Mouse (Mus musculus): ENCODE data around the gene Alpl. TPM values are rescaled to one million over a fixed set of nuclear protein-coding genes. Genes with fewer than 3 reads are reported as not detected.

Alpl gene
- polyA plus RNA-seq, 1 experiment: 1.2 TPM

DNA sequence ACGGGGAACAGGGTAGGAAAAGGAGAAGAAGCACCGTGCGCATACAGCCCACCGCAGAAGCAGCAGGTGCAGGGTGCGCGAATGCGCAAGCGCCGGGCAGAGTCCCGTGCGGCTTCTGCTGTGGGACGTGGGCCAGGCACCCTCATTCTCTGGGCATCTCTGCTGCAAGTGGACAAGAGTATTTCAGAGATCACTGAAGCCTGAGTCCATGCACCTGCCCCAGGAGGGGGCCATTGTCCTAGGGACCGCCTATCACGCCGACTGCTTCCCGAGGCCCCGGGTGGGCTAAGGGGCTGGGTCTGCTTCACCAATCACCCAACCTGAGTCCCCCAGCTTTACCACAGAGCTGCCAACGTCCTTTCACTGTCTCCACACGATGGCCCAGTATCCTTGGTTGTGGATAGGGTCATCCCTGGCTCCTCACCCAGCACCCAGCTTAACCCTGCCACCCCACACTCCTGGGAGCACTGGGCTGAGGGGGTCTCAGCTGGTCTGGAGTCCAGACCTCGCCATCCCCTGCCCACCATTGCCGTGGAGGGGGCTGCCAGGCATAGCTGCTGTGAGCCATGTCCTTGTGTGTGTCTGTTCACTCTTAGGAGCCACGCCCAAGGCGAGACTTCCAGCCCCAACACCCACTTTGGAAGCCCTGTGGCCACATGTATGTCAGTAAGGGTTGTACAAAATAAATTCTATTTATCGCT is 66.9 kb downstream of the Alpl start:
- TF ChIP-seq GATA1 (IDR thresholded peaks at IDR 0.05; ENCODE audit: low read length) (no peak), TAL1 (IDR thresholded peaks at IDR 0.05; ENCODE audit: low read length) (no peak)
- Histone ChIP-seq H3K4me1 (ENCODE audit: control insufficient read depth) (peaks cover 58% of the 10 kb centered on the region), H3K36me3 (ENCODE audit: control insufficient read depth) (no peaks in the 10 kb centered on the region), H3K9me3 (ENCODE audit: control insufficient read depth, low read length) (no peaks in the 10 kb centered on the region), H3K27me3 (ENCODE audit: control insufficient read depth) (peaks cover 52% of the 10 kb centered on the region), H3K4me3 (replicated peaks) (no peak overlapping the region)

DNA sequence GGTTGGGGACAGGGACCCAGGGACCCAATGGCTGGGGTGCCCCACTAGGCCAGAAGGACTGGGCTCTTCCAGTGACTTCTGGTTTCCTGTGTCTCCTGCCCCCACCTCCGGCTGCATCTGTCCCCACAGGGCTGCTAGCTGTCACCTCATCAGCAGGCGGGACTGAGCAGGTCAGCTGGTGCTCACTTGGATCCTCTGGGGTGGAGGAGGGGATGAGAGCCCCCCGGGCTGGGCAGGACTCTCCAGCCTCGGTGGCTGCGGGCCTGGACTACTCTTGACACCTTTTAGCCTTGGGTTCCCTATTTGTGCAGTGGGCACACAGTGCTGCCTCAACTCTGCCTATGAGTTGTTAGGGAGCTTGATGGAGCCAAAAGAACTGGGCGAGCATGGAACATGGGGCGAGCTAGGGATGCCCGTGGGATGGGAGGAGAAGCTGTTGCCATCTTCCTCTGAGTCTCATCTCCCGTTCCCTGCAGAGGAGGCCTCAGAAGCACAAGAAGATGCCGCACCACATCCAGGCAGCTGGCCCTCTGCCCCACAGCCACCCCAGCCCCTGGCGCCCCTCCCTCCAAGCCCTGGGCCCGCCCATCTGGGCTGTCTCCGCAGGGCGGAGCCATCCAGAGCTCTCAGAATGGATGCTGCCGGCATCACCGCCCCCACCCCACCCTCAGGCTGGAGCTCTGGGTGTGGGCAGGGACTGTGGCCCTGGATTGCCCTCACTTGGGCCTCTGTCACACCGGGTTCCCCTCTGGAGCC is 67.6 kb downstream of the Alpl start:
- TF ChIP-seq GATA1 (IDR thresholded peaks at IDR 0.05; ENCODE audit: low read length): no peak
- no peak for TF ChIP-seq TAL1 (IDR thresholded peaks at IDR 0.05; ENCODE audit: low read length)
- Histone ChIP-seq H3K4me3 (replicated peaks) (no peak overlapping the region), H3K27me3 (ENCODE audit: control insufficient read depth) (peaks cover 58% of the 10 kb centered on the region), H3K36me3 (ENCODE audit: control insufficient read depth) (no peaks in the 10 kb centered on the region), H3K9me3 (ENCODE audit: control insufficient read depth, low read length) (no peaks in the 10 kb centered on the region), H3K4me1 (ENCODE audit: control insufficient read depth) (peaks cover 63% of the 10 kb centered on the region)

DNA sequence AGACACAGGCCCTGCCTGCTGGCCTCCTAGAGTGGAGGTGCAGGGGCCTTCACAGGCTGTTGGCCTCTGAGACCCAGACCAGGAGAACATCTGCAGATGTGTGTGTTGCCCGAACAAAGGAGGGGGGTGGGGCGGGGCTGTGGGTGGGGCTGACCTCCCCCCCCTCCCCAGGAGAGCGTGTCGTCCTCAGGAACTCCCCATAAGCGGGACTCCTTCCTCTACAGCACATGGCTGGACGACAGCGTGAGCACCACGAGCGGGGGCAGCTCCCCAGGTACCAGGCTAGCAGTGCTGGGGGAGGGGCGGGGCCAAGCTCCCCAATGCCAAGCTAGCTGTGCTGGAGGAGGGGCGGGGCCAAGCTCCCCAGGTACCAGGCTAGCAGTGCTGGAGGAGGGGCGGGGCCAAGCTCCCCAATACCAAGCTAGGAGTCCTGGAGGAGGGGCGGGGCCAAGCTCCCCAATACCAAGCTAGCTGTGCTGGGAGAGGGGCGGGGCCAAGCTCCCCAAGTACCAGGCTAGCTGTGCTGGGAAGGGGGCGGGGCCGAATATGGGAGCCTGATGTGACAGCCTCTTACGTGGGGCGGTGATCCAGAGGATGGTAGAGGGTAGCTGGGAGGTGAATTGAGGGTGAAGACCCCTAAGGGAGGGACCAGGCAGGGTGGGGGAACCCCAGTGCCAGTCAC is 68.5 kb downstream of the Alpl start:
- TF ChIP-seq TAL1 (IDR thresholded peaks at IDR 0.05; ENCODE audit: low read length): no peak
- no peak for TF ChIP-seq GATA1 (IDR thresholded peaks at IDR 0.05; ENCODE audit: low read length)
- Histone ChIP-seq H3K27me3 (ENCODE audit: control insufficient read depth) (peaks cover 62% of the 10 kb centered on the region), H3K4me1 (ENCODE audit: control insufficient read depth) (peaks cover 70% of the 10 kb centered on the region), H3K9me3 (ENCODE audit: control insufficient read depth, low read length) (no peaks in the 10 kb centered on the region), H3K36me3 (ENCODE audit: control insufficient read depth) (no peaks in the 10 kb centered on the region), H3K4me3 (replicated peaks) (no peak overlapping the region)

DNA sequence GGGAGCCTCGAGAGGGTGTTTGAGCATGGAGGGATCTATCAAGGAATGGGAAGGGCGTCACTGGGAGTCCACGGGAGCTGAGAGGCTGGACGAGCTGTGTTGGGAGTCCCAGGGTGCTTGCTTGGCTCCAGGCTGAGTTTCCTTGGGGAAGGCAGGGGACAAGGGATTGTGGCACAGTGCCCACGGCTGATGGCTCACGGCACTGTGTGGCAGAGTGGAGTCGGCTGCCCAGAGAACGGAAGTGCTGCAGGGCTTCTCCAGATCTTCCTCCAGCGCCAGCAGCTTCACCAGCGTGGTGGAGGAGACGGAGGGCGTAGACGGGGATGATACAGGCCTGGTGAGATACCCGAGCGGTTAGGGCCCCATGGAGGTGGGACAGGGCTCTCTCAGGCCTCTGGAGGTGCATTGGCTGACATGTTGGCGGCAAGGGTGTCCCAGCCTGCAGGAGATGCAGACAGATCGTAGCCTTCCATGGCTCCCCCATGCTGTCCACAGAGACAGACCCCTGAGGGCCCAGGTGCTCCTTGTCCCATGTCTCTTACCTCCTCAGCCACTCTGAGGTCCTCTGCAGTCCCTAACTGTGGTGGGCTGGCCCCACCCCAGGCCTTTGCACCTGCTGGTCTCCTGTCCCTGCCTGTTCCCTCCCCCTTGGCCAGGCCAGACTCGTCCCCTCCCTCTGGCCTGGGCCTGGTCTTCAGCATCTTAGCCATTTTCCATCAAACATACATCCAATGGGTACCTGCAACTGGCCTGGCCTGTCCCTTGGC is 69.3 kb downstream of the Alpl start:
- TF ChIP-seq GATA1 (IDR thresholded peaks at IDR 0.05; ENCODE audit: low read length): no peak
- H3K4me3 ChIP-seq (replicated peaks): no peak overlapping the region
- no peaks in the 10 kb centered on the region for H3K36me3 ChIP-seq (ENCODE audit: control insufficient read depth)
- no peaks in the 10 kb centered on the region for H3K9me3 ChIP-seq (ENCODE audit: control insufficient read depth, low read length)
- peaks cover 69% of the 10 kb centered on the region for H3K4me1 ChIP-seq (ENCODE audit: control insufficient read depth)
- H3K27me3 ChIP-seq (ENCODE audit: control insufficient read depth): peaks cover 55% of the 10 kb centered on the region

DNA sequence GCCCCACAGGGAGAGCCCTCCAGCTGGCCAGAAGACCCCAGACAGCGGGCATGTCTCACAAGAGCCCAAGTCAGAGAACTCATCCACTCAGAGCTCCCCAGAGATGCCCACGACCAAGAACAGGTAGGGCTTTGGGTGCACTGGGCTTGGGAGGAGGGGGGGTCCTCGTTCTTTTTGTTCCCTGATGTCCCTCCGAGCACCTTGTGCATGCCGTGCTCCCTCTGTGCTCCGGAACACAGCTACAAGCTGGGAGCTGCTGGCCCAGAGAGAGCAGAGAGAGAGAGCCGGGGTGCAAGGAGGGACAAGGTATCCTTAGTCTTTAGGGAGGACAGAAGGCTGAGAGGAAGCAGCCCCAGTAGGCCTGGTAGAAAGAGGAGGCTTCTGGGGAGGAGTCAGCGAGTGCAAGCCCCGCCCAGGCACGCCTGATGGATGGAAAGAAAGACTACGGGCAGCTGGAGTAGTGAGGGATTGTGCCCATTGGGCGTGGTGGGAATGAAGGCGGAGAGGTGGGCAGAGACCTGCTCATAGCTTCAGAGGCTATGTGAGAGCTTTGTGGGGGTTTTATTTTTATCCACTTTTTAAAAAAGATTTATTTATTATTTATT is 70.5 kb downstream of the Alpl start:
- TF ChIP-seq TAL1 (IDR thresholded peaks at IDR 0.05; ENCODE audit: low read length) (no peak), GATA1 (IDR thresholded peaks at IDR 0.05; ENCODE audit: low read length) (no peak)
- peaks cover 46% of the 10 kb centered on the region for H3K27me3 ChIP-seq (ENCODE audit: control insufficient read depth)
- peaks cover 61% of the 10 kb centered on the region for H3K4me1 ChIP-seq (ENCODE audit: control insufficient read depth)
- no peak overlapping the region for H3K4me3 ChIP-seq (replicated peaks)
- no peaks in the 10 kb centered on the region for H3K9me3 ChIP-seq (ENCODE audit: control insufficient read depth, low read length)
- no peaks in the 10 kb centered on the region; the same call in 1 of the 2 replicates for H3K36me3 ChIP-seq (ENCODE audit: control insufficient read depth)

DNA sequence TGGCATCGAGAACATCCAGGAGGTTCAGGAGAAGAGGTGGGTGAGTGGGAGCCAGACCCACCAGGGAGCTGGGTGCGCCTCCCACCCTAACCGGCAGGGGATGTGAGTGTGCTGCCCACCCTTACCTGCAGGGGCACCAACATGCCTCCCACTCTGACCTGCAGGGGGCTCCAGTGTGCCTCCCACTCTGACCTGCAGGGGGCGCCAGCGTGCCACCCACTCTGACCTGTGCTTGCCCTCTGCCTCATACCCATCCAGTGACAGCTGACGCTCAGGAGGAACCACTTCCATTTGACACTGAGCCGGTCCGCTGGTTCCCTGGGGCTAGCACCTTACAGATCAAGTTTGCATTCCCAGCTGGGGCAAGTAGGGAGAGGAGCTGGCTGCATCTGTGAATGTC is 71.4 kb downstream of the Alpl start:
- TF ChIP-seq GATA1 (IDR thresholded peaks at IDR 0.05; ENCODE audit: low read length) (no peak), TAL1 (IDR thresholded peaks at IDR 0.05; ENCODE audit: low read length) (no peak)
- peak overlapping the region; percentile 36 for H3K4me3 ChIP-seq (replicated peaks)
- H3K9me3 ChIP-seq (ENCODE audit: control insufficient read depth, low read length): no peaks in the 10 kb centered on the region
- H3K27me3 ChIP-seq (ENCODE audit: control insufficient read depth): peaks cover 42% of the 10 kb centered on the region
- H3K4me1 ChIP-seq (ENCODE audit: control insufficient read depth): peaks cover 52% of the 10 kb centered on the region
- H3K36me3 ChIP-seq (ENCODE audit: control insufficient read depth): no peaks in the 10 kb centered on the region; the same call in 1 of the 2 replicates

DNA sequence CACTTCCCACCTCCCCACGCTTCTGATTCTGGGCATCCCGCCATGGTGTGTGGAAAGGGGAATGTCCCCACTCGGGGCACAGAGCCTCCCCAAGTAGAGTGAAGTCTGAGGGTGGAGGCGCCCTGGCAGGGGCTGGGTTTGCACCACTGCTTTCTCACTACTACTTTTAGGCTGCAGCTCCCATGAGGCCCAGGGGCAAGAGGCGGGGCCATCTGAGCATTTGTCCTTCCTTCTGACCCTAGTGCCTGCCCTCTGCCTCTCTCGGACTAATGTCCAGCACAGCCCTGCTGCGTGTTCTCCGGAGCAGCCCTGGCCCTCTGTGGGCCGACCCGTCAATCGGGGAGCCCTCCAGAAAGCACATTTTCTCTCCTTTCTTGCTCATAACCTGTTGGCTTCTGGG is 72.0 kb downstream of the Alpl start:
- Histone ChIP-seq H3K27me3 (ENCODE audit: control insufficient read depth) (peaks cover 40% of the 10 kb centered on the region), H3K4me3 (replicated peaks) (peak overlapping the region; percentile 36), H3K9me3 (ENCODE audit: control insufficient read depth, low read length) (no peaks in the 10 kb centered on the region), H3K4me1 (ENCODE audit: control insufficient read depth) (peaks cover 50% of the 10 kb centered on the region), H3K36me3 (ENCODE audit: control insufficient read depth) (no peaks in the 10 kb centered on the region; the same call in 1 of the 2 replicates)
- TF ChIP-seq GATA1 (IDR thresholded peaks at IDR 0.05; ENCODE audit: low read length) (no peak), TAL1 (IDR thresholded peaks at IDR 0.05; ENCODE audit: low read length) (no peak)

DNA sequence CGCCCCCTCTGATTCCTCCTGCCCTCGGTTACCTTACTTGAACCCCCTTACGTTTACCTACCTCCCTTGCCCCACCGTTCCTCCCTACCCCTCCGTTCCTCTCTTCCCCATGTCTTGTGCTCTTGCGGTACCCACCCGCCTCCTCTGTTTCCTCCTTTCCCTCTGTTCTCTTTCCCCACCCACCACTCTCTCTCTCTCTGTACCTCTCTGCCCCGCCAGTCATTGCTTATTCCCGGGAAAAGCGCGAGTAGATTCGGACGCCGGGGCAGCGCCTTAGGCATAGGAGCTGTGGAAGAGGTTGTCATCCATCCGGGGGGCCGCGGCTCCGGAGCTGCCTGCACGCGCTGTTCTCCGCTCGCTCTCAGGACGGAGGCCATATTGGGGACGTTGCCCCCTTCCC is 72.7 kb downstream of the Alpl start:
- Histone ChIP-seq H3K27me3 (ENCODE audit: control insufficient read depth) (peaks cover 37% of the 10 kb centered on the region), H3K4me3 (replicated peaks) (no peak overlapping the region), H3K9me3 (ENCODE audit: control insufficient read depth, low read length) (no peaks in the 10 kb centered on the region), H3K36me3 (ENCODE audit: control insufficient read depth) (no peaks in the 10 kb centered on the region; the same call in 1 of the 2 replicates), H3K4me1 (ENCODE audit: control insufficient read depth) (peaks cover 48% of the 10 kb centered on the region)
- no peak for TF ChIP-seq TAL1 (IDR thresholded peaks at IDR 0.05; ENCODE audit: low read length)
- no peak for TF ChIP-seq GATA1 (IDR thresholded peaks at IDR 0.05; ENCODE audit: low read length)

Measured in erythroblast, embryonic 14.5 days (primary cell).